Mouse (Mus musculus) adrenal gland (tissue): ENCODE results near the gene Gm10799.
"Not testable (repeated sequence)": the region's sequence is repeated elsewhere in the genome, so short reads cannot be mapped to it uniquely, and the experiment has no call there.

Experiments used
- intact Hi-C: fragments of 180-260 bp; cut with DNase I; formaldehyde crosslinking; loops from one replicate; pipeline ENCODE4 v1.15.1; 2025

The Gm10799 gene

DNA sequence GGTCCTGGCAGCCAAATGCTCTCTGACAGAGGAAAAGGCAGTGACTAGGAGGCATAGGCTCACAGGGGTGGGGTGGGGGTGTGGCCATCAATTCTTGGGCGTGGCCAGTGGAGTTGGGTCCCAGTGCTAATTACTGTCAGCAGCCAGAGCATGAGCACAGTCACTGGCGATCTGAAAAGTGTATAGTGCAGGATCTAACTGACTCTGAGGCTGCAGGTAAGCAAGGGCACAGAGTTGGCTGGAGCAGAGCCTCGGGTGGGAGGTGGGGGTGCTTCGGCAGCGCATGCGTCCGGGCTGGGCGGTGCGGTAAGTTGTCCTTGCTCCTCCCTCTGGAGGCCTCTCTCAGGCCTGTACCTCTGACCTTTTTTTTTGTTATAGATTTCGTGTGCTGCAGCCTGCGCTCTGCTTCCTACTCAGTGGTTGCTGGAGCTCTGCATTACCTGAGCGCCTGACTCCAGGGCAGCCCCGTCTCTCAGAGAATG, 1.4 kb upstream of the Gm10799 start, which contains the start of gene Cd59b:
Cd59b (plus strand) TSS at position 146 of the 482 bp plus-strand sequence.
- intact Hi-C loops = no loop called here

DNA sequence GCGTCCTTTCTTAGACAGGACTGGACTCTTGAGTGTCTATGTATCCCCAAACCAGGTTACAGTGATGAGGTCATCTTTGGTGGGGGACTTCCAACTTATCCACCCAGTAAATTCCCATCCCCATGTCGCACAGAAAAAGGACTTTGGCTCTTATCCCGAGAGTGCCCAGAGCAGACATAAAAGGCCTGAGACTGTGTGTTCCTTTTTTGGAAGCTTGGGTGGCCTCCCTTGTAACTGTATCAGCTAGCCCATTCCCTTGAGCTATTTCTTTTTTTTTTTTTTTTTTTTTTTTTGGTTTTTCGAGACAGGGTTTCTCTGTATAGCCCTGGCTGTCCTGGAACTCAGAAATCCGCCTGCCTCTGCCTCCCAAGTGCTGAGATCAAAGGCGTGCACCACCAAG, 2.8 kb downstream of the Gm10799 start, which contains the start of gene Gm10912:
Gm10912 (plus strand) TSS at position 301 of the 400 bp plus-strand sequence.
- intact Hi-C loops = not testable (repeated sequence)

DNA sequence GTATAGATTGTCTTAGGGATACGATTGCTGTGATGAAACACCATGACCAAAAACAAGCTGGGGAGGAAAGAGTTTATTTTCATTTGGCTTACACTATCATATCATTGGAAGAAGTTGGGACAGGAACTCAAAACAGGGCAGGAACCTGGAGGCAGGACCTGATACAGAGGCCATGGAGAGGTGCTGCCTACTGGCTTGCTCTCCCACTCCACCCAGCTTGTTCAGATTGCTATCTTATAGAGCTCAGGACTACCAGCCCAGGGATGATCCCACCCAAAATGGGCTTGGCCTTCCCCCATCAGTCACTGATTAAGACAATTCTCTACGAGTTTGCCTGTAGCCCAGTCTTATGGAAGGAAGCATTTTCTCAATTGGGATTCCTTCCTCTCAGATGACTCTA, 4.2 kb downstream of the Gm10799 start:
- intact Hi-C loops = no loop called here

GRCm38 (mm10) chr2:104062665-104063064, 5.7 kb downstream of the Gm10799 start:
- intact Hi-C loops = no loop called here

DNA sequence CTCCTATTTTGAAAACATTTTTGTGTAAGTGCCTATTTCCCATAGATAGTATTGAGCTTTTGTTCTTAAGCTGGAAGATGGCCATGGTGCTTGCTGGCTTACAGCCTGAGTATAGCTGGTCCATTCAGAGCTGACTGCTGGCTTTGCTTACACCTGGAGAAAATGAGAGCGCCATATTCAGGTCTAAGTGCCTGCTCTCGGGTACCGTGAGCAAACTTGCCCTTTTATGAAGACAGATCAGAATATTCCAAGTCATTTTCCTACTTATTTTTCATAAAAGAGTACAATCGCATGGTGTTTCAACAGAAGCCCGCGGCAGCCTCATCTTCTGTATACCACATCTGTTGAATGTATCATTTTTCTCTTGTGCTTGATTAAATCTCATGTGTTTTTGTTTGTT, 7.4 kb downstream of the Gm10799 start:
- intact Hi-C loops = no loop called here

DNA sequence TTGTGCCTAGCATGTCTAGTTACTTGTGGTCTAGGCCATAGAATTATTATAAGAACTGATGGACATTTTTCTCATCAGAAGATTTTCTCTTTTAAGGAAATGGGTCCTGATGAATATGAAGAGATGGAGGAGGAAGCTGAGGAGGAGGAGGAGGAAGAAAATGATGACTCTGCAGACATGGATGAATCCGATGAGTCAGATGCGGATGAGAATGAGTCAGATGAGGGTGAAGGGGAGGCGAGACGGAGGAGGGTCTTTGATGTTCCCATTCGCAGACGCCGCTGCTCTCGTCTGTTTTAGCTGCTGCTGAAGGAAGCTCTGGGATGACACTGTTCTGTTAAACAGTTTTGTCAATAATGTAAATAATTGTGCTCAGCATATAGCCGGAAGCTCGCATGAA, 8.6 kb downstream of the Gm10799 start:
- intact Hi-C loops = loop anchor here (10.0 kb wide), 1 partner anchor 375 kb away; no protein-coding TSS in a partner anchor

DNA sequence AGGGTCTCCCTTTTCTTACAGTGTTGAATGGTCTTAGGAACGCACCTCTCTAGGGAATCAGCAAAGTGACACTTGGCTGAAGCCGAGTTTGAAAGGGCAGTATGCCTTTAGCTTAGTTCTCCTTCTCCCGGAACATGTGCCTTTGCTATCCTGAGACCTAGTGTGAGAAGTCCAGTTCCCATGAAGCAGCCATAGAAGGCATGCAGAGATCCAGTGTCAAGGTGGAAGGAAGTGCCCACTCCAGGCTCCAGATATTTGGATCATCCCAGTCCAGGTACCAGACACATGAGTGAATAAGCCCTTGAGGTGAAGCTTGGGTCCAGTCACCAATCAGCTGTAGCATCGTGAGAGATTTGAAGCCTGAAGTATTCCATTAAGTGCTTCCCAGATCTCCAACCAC, 9.4 kb downstream of the Gm10799 start:
- intact Hi-C loops = loop anchor here (10.0 kb wide), 1 partner anchor 376 kb away; no protein-coding TSS in a partner anchor

- intact Hi-C loops = loop anchor here (10.0 kb wide), 1 partner anchor 376 kb away; no protein-coding TSS in a partner anchor
Observed at GRCm38 (mm10) chr2:104058381-104058780, 10.0 kb downstream of the Gm10799 start.

DNA sequence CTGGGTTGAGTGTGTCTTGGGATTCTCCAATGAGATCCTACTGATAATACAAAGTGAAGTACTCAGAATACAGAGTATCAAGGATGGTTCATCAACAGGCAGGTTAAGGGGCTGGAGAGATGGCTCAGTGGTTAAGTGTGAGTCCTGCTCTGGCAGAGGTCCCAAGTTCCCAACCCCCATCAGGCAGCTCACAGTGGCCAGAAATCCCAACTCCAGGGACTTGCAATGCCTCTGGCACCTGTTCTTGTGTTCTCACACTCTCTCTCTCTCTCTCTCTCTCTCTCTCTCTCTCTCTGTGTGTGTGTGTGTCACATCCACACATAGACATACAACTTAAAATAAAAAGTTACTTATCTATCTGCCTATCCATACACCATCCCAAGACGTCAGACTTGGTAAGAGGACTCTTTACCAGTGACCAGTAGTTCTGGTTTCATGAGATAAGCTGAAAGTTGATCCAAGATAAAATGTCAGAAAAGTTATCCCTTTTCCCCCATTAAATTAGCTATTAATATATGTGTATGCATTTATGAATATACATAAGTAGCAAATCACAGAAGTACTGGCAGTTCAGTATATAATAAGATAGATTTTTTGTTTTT, 23.8 kb downstream of the Gm10799 start:
- intact Hi-C loops = loop anchor here (1.0 kb wide), 1 partner anchor 78 kb away; the partner anchor contains the start of gene A930018P22Rik

DNA sequence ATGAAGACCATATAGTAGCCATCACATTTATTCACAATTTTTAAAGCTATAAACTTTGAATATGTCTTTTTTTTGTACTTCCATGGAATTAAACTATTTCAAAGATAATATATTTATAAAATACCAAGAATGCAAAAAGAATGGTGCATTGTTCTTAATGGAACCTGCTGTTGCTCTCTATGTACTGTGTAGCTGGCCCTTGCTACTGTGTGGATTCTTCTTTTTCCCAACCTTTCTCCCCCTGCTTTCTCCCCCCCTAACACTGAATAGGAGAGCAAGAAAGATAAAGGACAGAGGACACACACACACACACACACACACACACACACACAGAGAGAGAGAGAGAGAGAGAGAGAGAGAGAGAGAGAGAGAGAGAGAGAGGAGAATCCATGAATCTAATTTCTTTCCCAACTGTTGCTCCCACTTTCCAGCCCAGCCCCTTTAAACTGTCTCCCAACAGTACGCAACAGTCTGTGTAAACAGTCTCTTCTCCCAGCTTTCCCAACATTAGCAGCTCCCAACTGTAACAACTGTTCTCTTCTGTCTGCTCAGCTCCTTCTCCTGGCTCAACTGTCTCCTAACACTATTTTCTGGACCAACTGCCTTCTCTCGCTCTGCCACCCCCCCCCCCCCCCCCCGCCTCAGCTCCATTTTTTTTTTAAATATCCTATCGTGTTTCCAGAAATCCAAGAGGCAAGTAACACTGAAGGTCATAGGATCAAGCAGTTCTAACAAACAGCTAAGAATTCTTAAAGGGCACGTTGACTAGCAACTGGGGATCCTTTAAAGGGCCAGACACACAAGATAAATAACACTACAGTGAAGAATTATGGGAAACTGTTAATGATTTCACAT, 24.5 kb downstream of the Gm10799 start:
- intact Hi-C loops = loop anchor here (1.0 kb wide), 1 partner anchor 78 kb away; the partner anchor contains the start of gene A930018P22Rik

DNA sequence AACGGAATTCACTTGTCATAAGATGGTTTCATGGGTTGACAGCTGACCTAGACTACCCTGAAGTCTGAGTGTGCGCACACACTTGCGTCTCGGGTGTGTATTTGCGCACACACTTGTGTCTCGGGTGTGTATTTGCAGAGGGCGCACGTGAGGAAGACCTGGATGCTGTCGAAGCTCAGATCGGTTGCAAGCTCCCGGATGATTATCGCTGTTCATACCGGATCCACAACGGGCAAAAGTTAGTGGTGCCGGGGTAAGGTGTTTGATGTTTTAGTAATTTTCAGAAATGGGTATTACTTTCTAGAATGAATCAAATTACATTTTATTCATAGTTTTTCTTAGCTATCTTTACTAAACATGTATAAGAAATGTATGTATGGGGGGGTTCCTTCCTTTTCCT, 25.6 kb downstream of the Gm10799 start:
- intact Hi-C loops = no loop called here

DNA sequence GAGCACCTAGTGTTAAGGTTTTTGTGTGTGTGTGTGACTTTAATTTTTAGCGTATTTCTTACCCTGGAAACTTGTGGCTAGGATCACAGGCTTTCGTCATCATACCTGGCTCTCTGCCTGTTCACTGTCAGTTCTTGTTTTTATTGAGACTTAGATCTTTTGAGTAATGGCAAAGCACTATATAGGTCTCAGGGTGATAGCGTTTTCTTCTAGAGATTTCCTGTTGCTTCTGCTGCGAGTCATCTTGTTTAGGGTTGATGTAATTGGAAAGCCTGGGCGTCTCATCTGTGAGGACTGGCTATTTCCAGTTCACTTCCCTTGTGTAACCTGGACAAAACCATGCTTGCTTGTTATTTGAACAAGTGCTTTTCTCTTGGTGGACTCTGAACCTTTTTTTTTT, 26.7 kb downstream of the Gm10799 start:
- intact Hi-C loops = no loop called here

DNA sequence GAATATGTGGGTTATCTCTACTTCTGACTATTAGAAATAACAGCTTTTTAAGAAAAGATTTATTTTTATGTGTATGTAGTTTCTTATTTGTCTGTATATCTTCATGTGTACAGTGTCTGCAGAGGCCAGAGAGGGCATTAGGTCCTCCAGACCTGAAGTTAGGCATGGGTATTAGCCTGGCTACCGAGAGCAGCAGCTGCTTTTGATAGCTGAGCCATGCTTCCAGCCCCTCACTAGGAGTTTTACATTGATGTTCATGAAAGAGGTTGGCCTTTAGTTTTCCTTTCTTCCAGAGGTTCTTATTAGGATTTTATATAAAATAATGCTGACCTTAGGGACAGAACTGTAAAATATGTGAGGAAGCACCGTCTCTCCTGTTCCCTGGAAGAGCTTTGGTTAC, 30.1 kb downstream of the Gm10799 start:
- intact Hi-C loops = loop anchor here (10.0 kb wide), 1 partner anchor 387 kb away; no protein-coding TSS in a partner anchor

DNA sequence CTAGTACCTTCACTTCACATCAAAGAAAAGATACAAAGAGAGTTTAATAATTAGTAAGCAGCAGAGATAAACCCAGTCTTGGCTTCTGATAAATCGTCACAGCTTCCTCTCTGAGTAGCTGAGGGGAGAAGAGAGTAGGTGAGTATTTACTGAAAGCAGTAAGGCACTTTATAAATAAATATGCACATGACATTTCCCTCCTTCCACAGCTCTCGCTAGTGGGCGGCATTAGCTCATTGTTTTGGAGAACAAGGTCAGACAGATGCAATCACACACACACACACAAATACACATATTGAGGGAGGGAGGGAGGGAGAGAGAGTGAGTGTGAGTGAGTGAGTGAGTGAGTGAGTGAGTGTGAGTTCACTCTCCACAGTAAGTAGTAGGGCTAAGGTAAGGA, 32.0 kb downstream of the Gm10799 start:
- intact Hi-C loops = loop anchor here (10.0 kb wide), 1 partner anchor 388 kb away; no protein-coding TSS in a partner anchor

GRCm38 (mm10) chr2:104035595-104035994, 32.8 kb downstream of the Gm10799 start:
- intact Hi-C loops = loop anchor here (2.0 to 10.0 kb wide), 2 partner anchors 97 to 389 kb away; no protein-coding TSS in a partner anchor

- intact Hi-C loops = loop anchor here (2.0 to 10.0 kb wide), 2 partner anchors 98 to 390 kb away; no protein-coding TSS in a partner anchor
Observed at GRCm38 (mm10) chr2:104034832-104035472, 33.4 kb downstream of the Gm10799 start.

DNA sequence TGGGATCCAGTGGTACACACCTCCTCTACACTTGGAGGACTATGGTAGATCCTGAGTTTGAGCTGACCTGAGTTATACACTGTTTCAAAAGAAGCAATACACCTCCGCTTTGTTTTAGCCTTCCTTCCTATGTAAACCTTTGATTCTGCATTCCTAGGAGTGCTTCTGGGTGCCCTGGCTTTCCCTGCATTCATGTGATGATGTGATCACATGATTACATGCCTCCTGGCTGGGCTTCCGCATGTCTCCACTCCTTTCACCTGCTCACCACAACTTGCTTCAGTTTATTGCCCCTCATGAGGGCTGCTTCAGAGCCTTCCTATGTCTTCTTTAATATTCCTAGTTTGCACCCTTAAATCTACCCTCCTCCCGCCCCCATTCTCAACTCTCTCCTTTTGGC, 36.3 kb downstream of the Gm10799 start:
- intact Hi-C loops = loop anchor here (10.0 kb wide), 1 partner anchor 393 kb away; no protein-coding TSS in a partner anchor

DNA sequence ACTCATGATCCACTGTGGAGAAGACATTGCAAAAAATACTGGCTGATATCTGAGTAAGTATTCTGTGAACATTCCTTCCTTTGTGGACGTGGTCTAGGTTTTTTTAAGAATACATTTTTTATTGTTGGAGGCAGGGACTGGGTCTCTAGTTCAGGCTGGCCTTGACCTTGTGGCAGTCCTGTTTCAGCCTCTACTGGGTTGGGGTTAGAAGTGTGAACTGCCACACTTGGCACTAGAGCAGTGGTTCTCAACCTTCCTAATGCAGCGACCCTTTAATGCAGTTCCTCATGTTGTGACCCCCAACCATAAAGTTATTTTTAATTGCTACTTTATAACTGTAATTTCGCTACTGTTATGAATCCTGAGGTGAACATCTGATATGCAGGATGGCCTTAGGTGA, 38.0 kb downstream of the Gm10799 start:
- intact Hi-C loops = loop anchor here (10.0 kb wide), 1 partner anchor 394 kb away; no protein-coding TSS in a partner anchor

DNA sequence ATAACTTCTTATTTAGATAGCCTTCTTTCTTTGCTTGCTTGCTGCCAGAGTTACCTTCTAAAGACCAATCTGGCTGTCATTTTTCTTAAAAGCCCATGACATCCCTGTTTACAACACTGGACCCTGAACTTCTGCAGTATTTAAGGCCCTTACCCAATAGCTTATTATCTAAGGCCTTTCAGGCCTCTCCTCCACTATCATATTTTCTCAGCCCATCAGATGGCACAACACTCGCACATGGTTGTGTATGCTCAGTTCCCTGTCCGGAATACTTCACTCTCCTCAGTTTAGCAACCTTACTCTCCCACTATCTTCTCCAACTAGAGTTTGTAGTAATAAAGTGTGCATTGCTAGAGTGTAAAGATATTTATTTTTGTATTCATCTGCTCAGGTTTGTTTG, 39.3 kb downstream of the Gm10799 start:
- intact Hi-C loops = no loop called here

- intact Hi-C loops = no loop called here
Observed at GRCm38 (mm10) chr2:104028139-104028723, 40.1 kb downstream of the Gm10799 start, which contains the start of gene 4931422A03Rik. Gene 4931422A03Rik (minus strand): TSS chr2:104028361.
